ENCODE assay signal across 8 mouse cellular contexts in genomic region chr5:135674821-135675220, GRCm38 (mm10). TPM values are rescaled to one million over a fixed set of nuclear protein-coding genes. Genes with fewer than 3 reads are reported as not detected.
DNase-seq lines count a peak whose midpoint lies in the region; ATAC-seq and TF ChIP-seq lines count a peak whose summit lies in the region.

No protein-coding gene starts in this region.

- ATAC-seq in forebrain, embryonic 13.5 days = peak; percentile 85
- ATAC-seq in liver, embryonic 14.5 days (ENCODE audit: insufficient read depth) = peak; percentile 47; the same call in 1 of the 2 replicates
- ATAC-seq in neural tube, embryonic 11.5 days (ENCODE audit: insufficient read depth, low FRiP score, low TSS enrichment) = peak; percentile 92

- no peak for TF ChIP-seq CTCF in bone marrow, adult 2 months (IDR thresholded peaks at IDR 0.05; ENCODE audit: control insufficient read depth, insufficient read depth, low read length)
- no peak for TF ChIP-seq CTCF in liver, embryonic 14.5 days (IDR thresholded peaks at IDR 0.05; ENCODE audit: low read depth)

- H3K9me3 ChIP-seq in forebrain, embryonic 13.5 days (replicated peaks) = no peaks in the 10 kb centered on the region
- no peaks in the 10 kb centered on the region for H3K9me3 ChIP-seq in liver, embryonic 14.5 days (ENCODE audit: control insufficient read depth, low read length)
- H3K9me3 ChIP-seq in neural tube, embryonic 11.5 days (ENCODE audit: control insufficient read depth, low read length) = no peaks in the 10 kb centered on the region

- peak overlapping the region; percentile 26 for H3K4me3 ChIP-seq in bone marrow, adult 2 months (replicated peaks; ENCODE audit: control insufficient read depth, low read depth, low read length)
- H3K4me3 ChIP-seq in forebrain, embryonic 13.5 days = no peak overlapping the region; the same call in 1 of the 2 replicates
- no peak overlapping the region for H3K4me3 ChIP-seq in liver, embryonic 14.5 days (ENCODE audit: insufficient read depth in 1 of 2, low read depth in 2 of 2, low read length in 2 of 2)
- no peak overlapping the region for H3K4me3 ChIP-seq in neural tube, embryonic 11.5 days (ENCODE audit: low read depth, low read length)

- intact Hi-C loops in heart, postnatal 36 days (cut with DNase I) = no loop called here

- TF ChIP-seq EP300 in liver, embryonic 14.5 days (IDR thresholded peaks at IDR 0.05; ENCODE audit: low read depth) = no peak

- H3K4me2 ChIP-seq in forebrain, embryonic 13.5 days = peak overlapping the region; percentile 56
- H3K4me2 ChIP-seq in liver, embryonic 14.5 days (ENCODE audit: low read depth) = peak overlapping the region; percentile 37
- H3K4me2 ChIP-seq in neural tube, embryonic 11.5 days (ENCODE audit: low read depth) = peak overlapping the region; percentile 30

- no peak overlapping the region for H3K27ac ChIP-seq in bone marrow, adult 2 months (ENCODE audit: control insufficient read depth, insufficient read depth, low read depth, low read length, poor library complexity)
- peak overlapping the region; percentile 74 for H3K27ac ChIP-seq in forebrain, embryonic 13.5 days
- no peak overlapping the region for H3K27ac ChIP-seq in liver, embryonic 14.5 days
- H3K27ac ChIP-seq in neural tube, embryonic 11.5 days (ENCODE audit: low read depth, low read length) = peak overlapping the region; percentile 24

- WGBS in bone marrow, adult 2 months = under 1% methylated on average over 11 of the region's 11 CpGs
- under 1% methylated on average over 10 of the region's 11 CpGs for WGBS in forebrain, embryonic 13.5 days
- 10% methylated on average over 11 of the region's 11 CpGs for WGBS in liver, embryonic 14.5 days (ENCODE audit: insufficient replicate concordance)
- WGBS in neural tube, embryonic 11.5 days = under 1% methylated on average over 11 of the region's 11 CpGs

- peaks cover 4% of the 10 kb centered on the region for H3K4me1 ChIP-seq in bone marrow, adult 2 months (ENCODE audit: control insufficient read depth, insufficient read depth, low read length)
- peaks cover 28% of the 10 kb centered on the region for H3K4me1 ChIP-seq in forebrain, embryonic 13.5 days
- H3K4me1 ChIP-seq in liver, embryonic 14.5 days (replicated peaks; ENCODE audit: control insufficient read depth in 2 of 2, insufficient read depth in 2 of 2, low read length in 1 of 2) = peaks cover 0 to 7% of the 10 kb centered on the region in 2 experiments; a peak in 2 of 4 replicates
- H3K4me1 ChIP-seq in neural tube, embryonic 11.5 days (ENCODE audit: control insufficient read depth, insufficient read depth, low read length) = peaks cover 16% of the 10 kb centered on the region

- H3K36me3 ChIP-seq in forebrain, embryonic 13.5 days (ENCODE audit: poor library complexity, severe bottlenecking) = no peaks in the 10 kb centered on the region
- no peaks in the 10 kb centered on the region for H3K36me3 ChIP-seq in liver, embryonic 14.5 days (replicated peaks; ENCODE audit: control insufficient read depth, insufficient read depth, low read depth)
- no peaks in the 10 kb centered on the region for H3K36me3 ChIP-seq in neural tube, embryonic 11.5 days (ENCODE audit: control insufficient read depth, insufficient read depth, low read length)

- DNase-seq in CD8-positive naive resting alpha-beta T cell, adult 2 months (ENCODE audit: low read depth in 2 of 2, low spot score in 2 of 2) = peak; percentile 28 to 34
- peak; percentile 59 to 61 for DNase-seq in heart, postnatal 36 days
- DNase-seq in layer of hippocampus, adult 11-12 months (ENCODE audit: low spot score) = peak; percentile 80
- no peak for DNase-seq in liver, embryonic 14.5 days (ENCODE audit: low read depth in 3 of 3, low spot score in 3 of 3)
- peak; percentile 84 for DNase-seq in neural tube, embryonic 11.5 days (ENCODE audit: low spot score)
- peak; percentile 19 to 29 for DNase-seq in thymus, postnatal 36 days

- no peaks in the 10 kb centered on the region for H3K27me3 ChIP-seq in forebrain, embryonic 13.5 days
- no peaks in the 10 kb centered on the region for H3K27me3 ChIP-seq in liver, embryonic 14.5 days (ENCODE audit: control insufficient read depth, insufficient read depth, low read length)
- no peaks in the 10 kb centered on the region for H3K27me3 ChIP-seq in neural tube, embryonic 11.5 days (ENCODE audit: control insufficient read depth, insufficient read depth, low read length)

- no peak for TF ChIP-seq POLR2A in bone marrow, adult 2 months (IDR thresholded peaks at IDR 0.05; ENCODE audit: borderline replicate concordance, control insufficient read depth, low read depth, low read length)

- H3K9ac ChIP-seq in forebrain, embryonic 13.5 days = peak overlapping the region; percentile 34
- no peak overlapping the region for H3K9ac ChIP-seq in liver, embryonic 14.5 days (replicated peaks)
- H3K9ac ChIP-seq in neural tube, embryonic 11.5 days (ENCODE audit: low read length) = peak overlapping the region; percentile 19; the same call in 1 of the 2 replicates

RNA-seq across cellular contexts. Expression of gene Por, which starts 5.0 kb away (rescaled TPM):
- polyA plus RNA-seq in bone marrow, adult 2 months (2011; ENCODE audit: insufficient read depth, insufficient read length, low replicate concordance, missing spikeins) = 17.6 and 28.4 TPM in 2 replicates
- polyA plus RNA-seq in forebrain, embryonic 13.5 days (2015; fragmentation: Nextera tagmentation; extraction: Ambion mirVana) = 102 and 121 TPM in 2 replicates
- total RNA-seq in heart, postnatal 36 days (2021) = 10 to 100 TPM; 69.8 to 76.4 TPM
- polyA plus RNA-seq in liver, embryonic 14.5 days (2012; rRNA removed) = 21.7 and 27.7 TPM in 2 replicates
- polyA plus RNA-seq in liver, embryonic 14.5 days (2014; fragmentation: Nextera tagmentation; extraction: Ambion mirVana) = 18.1 and 21.4 TPM in 2 replicates
- polyA plus RNA-seq in neural tube, embryonic 11.5 days (2014; fragmentation: Nextera tagmentation; extraction: Ambion mirVana) = 87.3 and 93.9 TPM in 2 replicates

RNA-seq across cellular contexts. Expression of gene Rhbdd2, which starts 42.4 kb away (rescaled TPM):
- 2.7 and 10.5 TPM in 2 replicates for polyA plus RNA-seq in bone marrow, adult 2 months (2011; ENCODE audit: insufficient read depth, insufficient read length, low replicate concordance, missing spikeins)
- polyA plus RNA-seq in forebrain, embryonic 13.5 days (2015; fragmentation: Nextera tagmentation; extraction: Ambion mirVana) = 56.3 and 66.2 TPM in 2 replicates
- 10 to 100 TPM; 18.5 to 18.9 TPM for total RNA-seq in heart, postnatal 36 days (2021)
- polyA plus RNA-seq in liver, embryonic 14.5 days (2012; rRNA removed) = 4.1 and 4.6 TPM in 2 replicates
- polyA plus RNA-seq in liver, embryonic 14.5 days (2014; fragmentation: Nextera tagmentation; extraction: Ambion mirVana) = 7.8 and 8.3 TPM in 2 replicates
- polyA plus RNA-seq in neural tube, embryonic 11.5 days (2014; fragmentation: Nextera tagmentation; extraction: Ambion mirVana) = 63.7 and 66.6 TPM in 2 replicates

Comparison
In these comparisons a context has a peak if more than half of its experiments do, and no peak if none do; other contexts are left out.
1. DNase-seq: peak in CD8-positive naive resting alpha-beta T cell, adult 2 months (2 of 2), heart, postnatal 36 days (2 of 2), layer of hippocampus, adult 11-12 months (single experiment), neural tube, embryonic 11.5 days (single experiment) and thymus, postnatal 36 days (2 of 2); none in liver, embryonic 14.5 days (0 of 3).
2. H3K27ac ChIP-seq: peak in forebrain, embryonic 13.5 days (single experiment) and neural tube, embryonic 11.5 days (single experiment); none in bone marrow, adult 2 months (single experiment) and liver, embryonic 14.5 days (single experiment).
3. Peak in every context shown above with its lines, with median percentiles within 50 percentile points of each other: ATAC-seq and H3K4me2 ChIP-seq.